Mouse (Mus musculus): ENCODE measurements around the gene Amotl2.

- TF ChIP-seq CTCF (IDR thresholded peaks at IDR 0.05; ENCODE audit: borderline replicate concordance, extremely low read depth, insufficient read depth, insufficient read length): no peak
- no peak for TF ChIP-seq POLR2A (IDR thresholded peaks at IDR 0.05; ENCODE audit: borderline replicate concordance, extremely low read depth, insufficient read depth, insufficient read length, poor library complexity, severe bottlenecking)
These were observed 43.1 kb upstream of the Amotl2 start for GRCm38 (mm10) chr9:102673381-102673780.

Data from brain, embryonic 14.5 days (tissue).